Mouse (Mus musculus) limb, embryonic 11.5 days (tissue): Measurements from ENCODE around the gene Prox1. TPM values are rescaled to one million over a fixed set of nuclear protein-coding genes. Genes with fewer than 3 reads are reported as not detected.

Experiments used
- ATAC-seq: fragments of 200-750 bp; cut with Nextera tagmentation; 2 replicates; pipeline ENCODE4 v1.8.0; 2017; ENCODE audit warnings: low read depth; ENCODE audit not compliant: insufficient number of reproducible peaks, low FRiP score, low TSS enrichment
- DNase-seq: peaks from one replicate; pipeline ENCODE4 v3.0.0-alpha.2; 2015; ENCODE audit warnings: low spot score
- H3K27ac ChIP-seq: fragments of 300-500 bp; sonication (generic); replicated peaks from 2 replicates; pipeline ENCODE4 v1.5.1; 2014; ENCODE audit warnings: low read depth, mild to moderate bottlenecking, low read length
- H3K27me3 ChIP-seq: fragments of 300-500 bp; sonication (generic); 2 replicates; pipeline ENCODE4 v1.6.1; 2014; ENCODE audit warnings: mild to moderate bottlenecking, low read length, mixed read lengths; ENCODE audit not compliant: control insufficient read depth, insufficient read depth
- H3K36me3 ChIP-seq: fragments of 300-500 bp; sonication (generic); 2 replicates; pipeline ENCODE4 v1.6.1; 2014; ENCODE audit warnings: mild to moderate bottlenecking, low read length, moderate library complexity, mixed read lengths; ENCODE audit not compliant: control insufficient read depth, insufficient read depth
- H3K4me1 ChIP-seq: fragments of 300-500 bp; sonication (generic); 2 replicates; pipeline ENCODE4 v1.6.1; 2014; ENCODE audit warnings: low read length, mixed read lengths; ENCODE audit not compliant: control insufficient read depth, insufficient read depth
- H3K4me2 ChIP-seq: fragments of 300-500 bp; sonication (generic); 2 replicates; pipeline ENCODE4 v1.6.1; 2014; ENCODE audit warnings: low read depth, mild to moderate bottlenecking, moderate library complexity; ENCODE audit not compliant: severe bottlenecking
- H3K4me3 ChIP-seq: fragments of 300-500 bp; sonication (generic); 2 replicates; pipeline ENCODE4 v1.5.1; 2014; ENCODE audit warnings: low read depth, low read length
- H3K9ac ChIP-seq: fragments of 300-500 bp; sonication (generic); 2 replicates; pipeline ENCODE4 v1.6.1; 2014; ENCODE audit warnings: mild to moderate bottlenecking, low read length
- H3K9me3 ChIP-seq: fragments of 300-500 bp; sonication (generic); 2 replicates; pipeline ENCODE4 v1.6.1; 2016; ENCODE audit warnings: low read length; ENCODE audit not compliant: control insufficient read depth
- WGBS: fragments of 180-500 bp; shearing (Covaris S2); extraction: QIAGEN DNeasy Blood & Tissue Kit; methylation state at CpG from one replicate; pipeline ENCODE4 v1.1.7; 2014; 5-methylcytosine and 5-hydroxymethylcytosine counted together
- polyA plus RNA-seq: library from polyadenylated mRNA; unstranded; fragments of >200 nt; fragmentation: Nextera tagmentation; extraction: Ambion mirVana; gene quantifications from 2 replicates; pipeline ENCODE4 v1.2.1, GENCODE M21; 2014

Prox1 gene
- polyA plus RNA-seq, 1 experiment from 2014 or later: 1.2 TPM

GRCm38 (mm10) chr1:190106674-190107420 lies 63.7 kb downstream of the Prox1 start:
- no peaks in the 10 kb centered on the region for H3K9me3 ChIP-seq
- H3K4me1 ChIP-seq: no peaks in the 10 kb centered on the region
- no peaks in the 10 kb centered on the region for H3K36me3 ChIP-seq
- DNase-seq (no peak), ATAC-seq (no peak)
- no peak overlapping the region for H3K4me3 ChIP-seq
- H3K27me3 ChIP-seq: no peaks in the 10 kb centered on the region
- no peak overlapping the region for H3K27ac ChIP-seq
- no peak overlapping the region for H3K4me2 ChIP-seq
- no peak overlapping the region for H3K9ac ChIP-seq
- 80% methylated on average over 16 of the region's 16 CpGs for WGBS

DNA sequence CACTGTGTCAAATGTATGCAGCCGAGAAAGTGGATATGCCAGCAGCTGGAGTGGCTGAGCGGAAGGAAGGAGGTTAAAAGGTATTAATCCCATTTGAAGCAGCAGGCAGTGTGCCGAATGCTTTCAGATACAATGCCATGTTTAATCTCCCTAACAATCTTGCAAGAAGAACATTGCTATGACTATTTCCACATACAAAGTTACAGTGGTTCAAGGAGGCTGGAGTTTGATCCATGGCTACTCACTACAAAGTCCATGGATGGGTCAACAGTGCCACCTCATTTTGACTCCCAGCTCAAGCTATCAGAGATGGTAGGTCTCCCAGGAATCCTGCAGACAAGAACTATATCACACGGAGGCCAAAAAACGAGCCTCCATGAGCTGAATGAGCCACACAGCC lies 64.5 kb downstream of the Prox1 start:
- no peak for DNase-seq

DNA sequence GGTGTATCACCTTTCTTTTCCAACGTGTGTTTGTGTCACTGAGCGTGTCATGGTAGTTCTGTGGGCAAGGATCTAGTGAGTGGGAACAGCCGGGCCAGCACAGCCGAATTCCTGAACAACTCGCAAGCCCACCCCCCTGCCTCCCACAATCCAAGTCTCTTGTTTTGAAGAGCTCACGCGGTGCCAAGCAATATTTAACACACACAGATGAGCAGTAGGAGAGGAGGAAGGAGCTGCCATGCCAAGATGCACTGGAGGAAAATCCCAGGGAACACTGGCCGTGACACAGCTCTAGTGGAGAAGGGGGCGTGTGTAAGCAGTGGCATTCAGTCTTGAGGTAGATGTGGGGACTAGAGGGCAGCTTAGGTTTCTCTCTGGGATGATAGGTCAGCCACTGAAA lies 77.2 kb downstream of the Prox1 start:
- ATAC-seq (no peak), DNase-seq (no peak)
- Histone ChIP-seq H3K4me1 (no peaks in the 10 kb centered on the region), H3K4me3 (no peak overlapping the region), H3K27ac (no peak overlapping the region), H3K9ac (no peak overlapping the region), H3K4me2 (no peak overlapping the region), H3K9me3 (no peaks in the 10 kb centered on the region), H3K36me3 (no peaks in the 10 kb centered on the region), H3K27me3 (no peaks in the 10 kb centered on the region)
- 86% methylated on average over 9 of the region's 9 CpGs for WGBS

More for the DNA sequence above, 64.5 kb downstream of the Prox1 start:
- 81% methylated on average over 5 of the region's 5 CpGs for WGBS
- Histone ChIP-seq H3K36me3 (no peaks in the 10 kb centered on the region), H3K9me3 (no peaks in the 10 kb centered on the region), H3K4me2 (no peak overlapping the region), H3K4me1 (no peaks in the 10 kb centered on the region), H3K9ac (no peak overlapping the region), H3K27ac (no peak overlapping the region), H3K4me3 (no peak overlapping the region), H3K27me3 (no peaks in the 10 kb centered on the region)
- ATAC-seq: no peak

DNA sequence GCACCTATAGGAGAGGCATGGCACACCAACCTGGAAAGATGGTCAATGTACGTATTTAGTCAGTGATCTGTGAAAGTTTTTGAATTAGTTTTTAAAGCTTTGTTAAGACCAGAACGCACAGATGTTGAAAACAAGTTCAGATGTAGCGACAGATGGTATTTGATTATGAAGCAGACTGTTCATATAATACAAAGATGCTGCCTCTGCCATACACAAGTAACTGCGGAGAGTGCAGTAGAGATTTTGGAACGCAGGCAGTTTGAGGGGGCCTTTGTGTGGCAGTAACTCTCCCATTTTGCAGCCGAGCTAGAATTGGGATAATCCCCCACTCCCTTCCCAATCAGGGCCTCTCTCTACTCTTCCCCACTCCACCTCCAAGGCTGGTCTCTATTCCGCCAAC lies 78.4 kb downstream of the Prox1 start:
- no peak for DNase-seq
- H3K9ac ChIP-seq: no peak overlapping the region
- H3K27ac ChIP-seq: no peak overlapping the region
- no peak overlapping the region for H3K4me3 ChIP-seq
- H3K27me3 ChIP-seq: no peaks in the 10 kb centered on the region
- H3K4me2 ChIP-seq: no peak overlapping the region
- 92% methylated on average over 7 of the region's 7 CpGs for WGBS
- no peaks in the 10 kb centered on the region for H3K36me3 ChIP-seq
- no peaks in the 10 kb centered on the region for H3K4me1 ChIP-seq
- no peak for ATAC-seq
- H3K9me3 ChIP-seq: no peaks in the 10 kb centered on the region

DNA sequence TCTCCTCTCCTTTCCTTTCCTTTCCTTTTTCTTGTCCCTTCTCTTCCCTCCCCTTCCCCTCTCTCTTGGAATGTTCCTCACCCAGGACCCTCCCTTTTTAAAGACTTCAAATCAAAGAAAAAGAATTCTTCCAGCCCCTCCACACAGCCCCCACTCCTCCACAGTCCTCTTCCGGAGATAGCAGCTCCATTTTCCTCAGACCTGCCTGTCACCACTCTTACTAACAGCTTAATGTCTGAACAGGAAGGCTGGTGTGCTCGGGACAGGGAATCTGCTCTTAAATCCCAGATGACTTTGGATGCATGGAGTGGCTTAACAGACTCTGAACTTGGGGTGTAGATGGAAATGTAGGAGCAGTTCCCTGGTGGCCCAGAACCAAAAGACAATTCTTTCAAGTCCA lies 81.6 kb downstream of the Prox1 start:
- Histone ChIP-seq H3K9me3 (no peaks in the 10 kb centered on the region), H3K27me3 (no peaks in the 10 kb centered on the region), H3K4me2 (no peak overlapping the region), H3K36me3 (no peaks in the 10 kb centered on the region), H3K4me3 (no peak overlapping the region), H3K4me1 (no peaks in the 10 kb centered on the region), H3K9ac (no peak overlapping the region), H3K27ac (no peak overlapping the region)
- DNase-seq: no peak
- WGBS: 51% methylated on average over 2 of the region's 2 CpGs
- no peak for ATAC-seq

DNA sequence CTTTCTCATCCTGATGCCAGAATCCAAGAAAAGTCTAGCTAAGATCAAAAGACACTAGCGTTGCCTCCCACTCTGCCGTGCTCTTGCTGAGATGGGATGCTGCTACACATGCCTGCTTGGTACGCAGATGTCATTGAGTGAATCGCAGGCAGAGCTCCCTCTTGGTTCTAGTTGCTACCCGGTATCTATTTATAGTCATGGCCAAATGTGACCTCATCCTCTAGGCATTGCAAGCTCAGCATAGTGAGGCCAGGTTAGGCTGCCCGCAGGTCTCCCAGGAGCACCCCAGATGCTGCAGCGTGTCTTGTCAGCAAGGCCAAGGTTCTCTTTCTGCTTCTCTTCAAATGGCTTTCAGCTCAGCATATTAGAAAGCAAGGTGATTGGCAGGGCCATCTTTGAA lies 84.8 kb downstream of the Prox1 start:
- no peak overlapping the region for H3K4me3 ChIP-seq
- 87% methylated on average over 7 of the region's 7 CpGs for WGBS
- H3K27me3 ChIP-seq: no peaks in the 10 kb centered on the region
- H3K9ac ChIP-seq: no peak overlapping the region
- H3K27ac ChIP-seq: no peak overlapping the region
- ATAC-seq: no peak
- no peak for DNase-seq
- no peaks in the 10 kb centered on the region for H3K36me3 ChIP-seq
- H3K9me3 ChIP-seq: no peaks in the 10 kb centered on the region
- peaks cover 2% of the 10 kb centered on the region; the same call in 1 of the 2 replicates for H3K4me1 ChIP-seq
- no peak overlapping the region for H3K4me2 ChIP-seq

GRCm38 (mm10) chr1:190079643-190080275 lies 90.8 kb downstream of the Prox1 start:
- Histone ChIP-seq H3K9ac (no peak overlapping the region), H3K4me1 (peaks cover 4% of the 10 kb centered on the region; the same call in 1 of the 2 replicates), H3K27me3 (no peaks in the 10 kb centered on the region), H3K27ac (no peak overlapping the region), H3K4me2 (no peak overlapping the region), H3K9me3 (no peaks in the 10 kb centered on the region), H3K4me3 (no peak overlapping the region), H3K36me3 (no peaks in the 10 kb centered on the region)
- ATAC-seq (no peak), DNase-seq (no peak)
- 87% methylated on average over 10 of the region's 10 CpGs for WGBS

- Histone ChIP-seq H3K9me3 (no peaks in the 10 kb centered on the region), H3K4me1 (peaks cover 4% of the 10 kb centered on the region; the same call in 1 of the 2 replicates), H3K9ac (no peak overlapping the region), H3K27ac (no peak overlapping the region), H3K4me2 (no peak overlapping the region), H3K27me3 (no peaks in the 10 kb centered on the region), H3K36me3 (no peaks in the 10 kb centered on the region), H3K4me3 (no peak overlapping the region)
- 72% methylated on average over 11 of the region's 11 CpGs for WGBS
- no peak for DNase-seq
- no peak for ATAC-seq
Observed at GRCm38 (mm10) chr1:190076601-190077000, 93.9 kb downstream of the Prox1 start.
